Mouse (Mus musculus): Measurements from ENCODE around the gene Prss3.
"Not testable (repeated sequence)": the region's sequence is repeated elsewhere in the genome, so short reads cannot be mapped to it uniquely, and the experiment has no call there.

The Prss3 gene

GRCm38 (mm10) chr6:41377578-41377977 lies at the start of gene Prss3:
Gene Prss3 (minus strand): TSS chr6:41377678.
- in situ Hi-C loops (cut with MseI, MboI) = not testable (repeated sequence)

GRCm38 (mm10) chr6:41392056-41392455 lies 14.6 kb upstream of the Prss3 start, which contains the start of gene Gm5771:
Gene Gm5771 (plus strand): TSS chr6:41392356.
- in situ Hi-C loops (cut with MseI, MboI) = not testable (repeated sequence)

GRCm38 (mm10) chr6:41391640-41392039 lies 14.2 kb upstream of the Prss3 start:
- in situ Hi-C loops (cut with MseI, MboI) = not testable (repeated sequence)

- in situ Hi-C loops (cut with MseI, MboI) = no loop called here
Measured at GRCm38 (mm10) chr6:41386781-41387180, 9.3 kb upstream of the Prss3 start.

- in situ Hi-C loops (cut with MseI, MboI) = not testable (repeated sequence)
Measured at GRCm38 (mm10) chr6:41373772-41374171, 3.7 kb downstream of the Prss3 start.

- in situ Hi-C loops (cut with MseI, MboI) = no loop called here
Measured at GRCm38 (mm10) chr6:41353932-41354331, 23.5 kb downstream of the Prss3 start, which contains the start of gene Try10. Gene Try10 (plus strand): TSS chr6:41354105.

All from mouse trophoblast stem cell (cell line).